Mouse (Mus musculus): ENCODE results near the gene Srp68.

The Srp68 gene

GRCm38 (mm10) chr11:116203150-116203549, 70.9 kb downstream of the Srp68 start:
- no peak for DNase-seq

GRCm38 (mm10) chr11:116201151-116201550, 72.9 kb downstream of the Srp68 start:
- no peak for DNase-seq

GRCm38 (mm10) chr11:116198639-116199531, 75.1 kb downstream of the Srp68 start, which contains the start of the genes Ten1 and Acox1:
Gene Ten1, plus strand, starts transcription at chr11:116198855.
Gene Acox1, minus strand, starts transcription at chr11:116199045.
- peak; percentile 89 to 93 for DNase-seq

- no peak for DNase-seq
These were observed 75.9 kb downstream of the Srp68 start for GRCm38 (mm10) chr11:116198132-116198531.

- no peak for DNase-seq
These were observed 76.5 kb downstream of the Srp68 start for GRCm38 (mm10) chr11:116197584-116197906.

GRCm38 (mm10) chr11:116196866-116197583, 77.0 kb downstream of the Srp68 start:
- DNase-seq: no peak

- no peak for DNase-seq
These were observed 77.7 kb downstream of the Srp68 start for GRCm38 (mm10) chr11:116196336-116196735.

- no peak for DNase-seq
These were observed 78.8 kb downstream of the Srp68 start for GRCm38 (mm10) chr11:116195252-116195651.

All from B cell, adult 2 months (primary cell).